Mouse (Mus musculus) heart, adult 18-20 months (tissue): ENCODE measurements around the gene Fam114a1. TPM values are rescaled to one million over a fixed set of nuclear protein-coding genes. Genes with fewer than 3 reads are reported as not detected.

Experiments used
- DNase-seq, 2 experiments: peaks; one replicate each; pipeline ENCODE4 v3.0.0; 2021 to 2022; ENCODE audit warnings: mixed read lengths in 1 of 2
- total RNA-seq, 2 experiments: library from RNA; stranded (reverse); gene quantifications; 2 replicates each; pipeline ENCODE4 v1.2.3; 2021

Gene Fam114a1
- total RNA-seq, 2 experiments from 2014 or later: 12.3 to 15.6 TPM

DNA sequence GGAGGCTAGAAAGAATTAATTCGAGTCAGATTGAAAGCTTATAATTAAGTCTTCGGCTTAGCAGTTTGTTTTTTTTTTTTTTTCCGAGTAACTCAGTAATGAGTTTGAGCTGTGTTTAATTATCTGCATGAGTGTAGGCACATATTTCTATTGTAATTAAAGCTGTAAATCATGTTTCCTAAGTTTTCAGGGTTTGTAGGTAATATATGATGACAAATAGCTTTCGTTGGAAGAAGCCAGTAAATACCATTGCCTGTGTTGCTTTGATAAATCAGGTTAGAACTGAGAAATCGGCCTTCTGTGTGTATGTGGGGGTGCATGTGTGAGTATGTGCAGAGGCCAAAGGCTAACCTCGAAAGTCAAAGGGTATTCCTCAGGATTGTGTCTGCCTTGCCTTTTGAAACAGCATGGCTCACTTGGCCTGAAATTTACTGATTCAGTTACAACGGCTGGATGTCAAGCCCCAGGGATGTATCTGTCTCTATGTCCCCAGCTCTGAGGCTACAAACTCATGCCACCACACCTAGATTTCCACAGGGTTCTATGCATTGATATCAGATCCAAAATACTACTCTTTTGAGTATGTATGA is 34.2 kb downstream of the Fam114a1 start:
- no peak for DNase-seq

DNA sequence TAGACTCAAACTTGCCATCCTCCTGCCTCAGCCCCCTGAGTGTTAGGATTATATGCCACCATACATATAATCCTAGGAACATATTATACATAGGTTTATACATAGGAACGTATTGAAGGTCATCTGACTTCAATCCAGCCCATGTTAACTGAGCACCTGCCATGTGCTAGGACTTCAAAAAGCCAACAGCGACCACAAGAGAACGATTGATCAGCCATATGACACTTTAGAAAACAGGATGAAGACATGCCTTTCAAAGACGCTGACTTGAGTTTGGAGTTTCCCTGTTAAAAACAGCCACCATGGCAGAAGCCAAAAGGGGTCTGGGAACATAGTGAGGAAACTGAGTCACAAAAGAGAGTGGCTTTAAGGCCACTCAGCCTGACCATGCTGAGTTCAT is 35.4 kb downstream of the Fam114a1 start:
- no peak for DNase-seq

DNA sequence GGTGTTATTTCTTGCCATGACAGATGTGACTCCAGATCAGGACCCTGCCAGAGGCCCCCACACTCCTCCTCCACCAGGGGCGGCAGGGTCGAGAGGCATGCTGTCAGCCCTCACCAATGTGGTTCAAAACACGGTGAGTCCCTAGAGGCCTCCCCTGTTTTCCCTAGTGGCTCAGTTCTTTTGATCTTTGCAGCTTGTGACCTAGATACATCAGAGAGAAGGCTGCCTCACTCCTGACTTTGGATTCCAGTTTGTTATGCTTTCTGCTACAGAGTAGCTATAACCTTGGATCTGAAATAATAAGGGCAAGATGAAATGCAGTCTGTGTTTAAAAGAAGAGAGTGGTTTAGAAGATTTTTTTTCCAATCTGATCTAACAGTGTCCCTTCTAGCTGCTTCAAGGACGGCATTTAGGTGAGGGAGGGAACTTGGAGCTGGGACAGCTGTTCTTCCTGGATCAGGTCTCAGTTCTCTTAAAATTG is 36.2 kb downstream of the Fam114a1 start:
- no peak for DNase-seq

DNA sequence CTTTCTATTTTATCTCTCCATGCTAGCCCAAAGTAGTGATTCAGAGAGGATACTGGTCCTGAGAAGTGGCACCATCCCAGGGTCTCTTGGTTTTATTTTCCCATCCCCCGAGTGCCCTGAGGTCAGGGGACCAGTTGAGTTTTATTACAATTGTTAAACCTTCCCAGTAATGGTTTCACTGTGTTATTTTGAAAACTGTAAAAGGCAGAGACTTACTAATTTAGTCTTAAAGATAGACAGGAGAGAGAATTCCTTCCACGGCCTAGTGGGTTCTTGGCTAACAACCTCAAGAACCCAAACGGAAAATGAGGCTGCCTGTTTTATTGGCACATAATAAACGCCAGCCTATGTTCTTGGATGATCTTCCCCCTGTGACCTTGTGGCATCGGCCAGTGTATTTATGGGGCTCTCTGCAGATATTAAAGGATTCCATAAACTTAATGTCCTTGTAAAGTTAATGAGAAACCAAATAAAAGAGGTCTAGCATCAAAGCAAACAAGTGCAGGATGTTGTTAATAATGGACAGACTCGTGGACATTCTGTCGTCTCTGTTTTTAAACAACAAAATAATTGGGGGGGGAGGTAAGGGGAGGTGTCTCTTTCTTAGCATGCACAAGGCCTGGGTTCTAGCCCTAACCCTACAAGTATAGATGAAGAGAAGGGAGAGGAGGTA is 42.2 kb downstream of the Fam114a1 start:
- DNase-seq: no peak

DNA sequence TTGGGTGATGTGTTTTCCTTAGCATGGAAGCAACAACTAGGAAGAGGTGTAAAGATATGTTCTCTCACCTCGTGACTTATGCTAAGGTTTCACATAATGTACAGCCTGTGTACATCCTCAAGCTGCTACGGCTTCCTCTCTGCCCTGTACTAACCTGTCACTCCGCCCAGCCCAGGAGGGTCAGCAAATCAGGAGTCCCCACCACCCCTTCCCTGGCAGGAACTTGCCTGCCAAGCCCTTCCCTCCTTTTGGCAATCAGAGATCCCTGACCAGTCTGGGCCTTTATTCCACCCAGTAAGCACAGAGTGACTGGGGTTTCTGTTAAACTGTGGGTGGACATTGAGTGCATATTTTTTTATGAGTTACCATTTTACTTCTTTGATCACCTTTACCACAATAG is 45.6 kb downstream of the Fam114a1 start:
- DNase-seq: no peak

DNA sequence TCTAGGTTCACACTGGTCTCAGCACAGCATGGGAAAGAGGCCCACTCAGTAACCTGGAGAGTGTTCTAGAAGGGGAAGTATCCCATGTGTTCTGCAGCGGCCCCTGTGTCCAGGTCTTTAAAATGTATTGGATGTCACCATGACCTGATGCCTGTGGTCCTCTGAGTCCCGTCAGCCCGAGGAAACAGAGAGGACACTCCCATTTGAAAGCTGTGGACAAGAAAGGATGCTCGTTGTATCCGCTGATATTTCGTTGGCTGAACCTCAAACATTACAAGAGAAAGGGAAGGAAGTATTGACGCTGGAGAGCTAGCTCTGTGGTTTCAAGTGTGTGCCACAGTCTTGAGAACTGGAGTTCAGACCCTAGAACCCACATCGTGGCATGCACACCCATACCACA is 49.2 kb downstream of the Fam114a1 start:
- DNase-seq: no peak

DNA sequence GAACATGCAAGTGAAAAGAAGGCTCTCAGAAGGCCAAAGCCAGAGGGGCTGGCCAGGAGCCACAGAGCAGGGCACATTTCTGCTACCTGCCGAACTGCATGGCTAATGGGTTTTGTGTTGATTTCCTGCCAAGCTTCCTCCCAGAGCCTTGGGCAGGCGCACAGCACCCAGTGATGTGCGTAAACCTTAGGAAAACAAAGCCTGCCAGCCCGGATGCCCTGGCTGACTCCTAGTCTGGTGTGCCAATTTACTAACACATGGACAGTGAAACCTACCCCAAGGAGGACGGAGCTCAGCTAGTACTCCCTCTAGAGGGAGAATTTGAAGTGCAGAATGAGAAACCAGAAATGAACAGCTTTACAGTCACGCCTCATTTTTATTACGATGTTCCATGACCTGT is 50.0 kb downstream of the Fam114a1 start:
- DNase-seq: no peak

DNA sequence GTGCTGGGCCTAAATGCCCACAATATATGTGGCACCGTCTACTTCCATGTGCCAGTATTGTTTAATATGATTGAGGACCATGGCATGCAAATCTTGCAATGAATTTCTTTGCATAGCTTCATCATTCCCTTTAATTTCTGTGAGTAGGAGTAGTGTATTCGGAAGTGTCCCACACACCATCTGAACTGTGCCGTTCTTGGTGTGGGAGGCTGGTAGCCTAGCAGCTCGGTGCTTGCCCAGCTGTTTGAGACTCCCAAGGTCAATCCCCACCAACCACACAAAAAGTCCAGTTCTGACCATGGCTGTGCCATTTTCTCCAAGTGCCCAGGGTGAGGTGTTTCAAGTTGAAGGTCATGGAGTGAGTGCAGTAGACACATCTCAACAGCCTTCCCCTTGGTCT is 52.1 kb downstream of the Fam114a1 start:
- no peak for DNase-seq

DNA sequence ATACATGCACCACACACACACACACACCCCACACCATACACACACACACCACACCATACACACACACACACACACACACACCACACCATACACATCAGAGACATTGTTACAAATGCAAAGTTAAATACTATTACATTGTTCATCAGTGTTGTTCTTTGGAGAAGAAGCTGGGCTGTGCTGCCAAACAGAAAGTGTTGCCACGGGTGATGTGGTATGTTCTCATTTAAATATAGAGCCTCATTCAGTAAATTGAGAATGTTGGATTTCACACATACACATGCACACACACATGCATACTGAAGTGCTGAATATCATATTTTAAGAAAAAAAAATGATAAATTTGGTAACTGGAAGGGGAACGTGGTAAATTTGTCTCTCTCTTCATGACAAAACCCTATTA is 54.8 kb downstream of the Fam114a1 start:
- DNase-seq: no peak

DNA sequence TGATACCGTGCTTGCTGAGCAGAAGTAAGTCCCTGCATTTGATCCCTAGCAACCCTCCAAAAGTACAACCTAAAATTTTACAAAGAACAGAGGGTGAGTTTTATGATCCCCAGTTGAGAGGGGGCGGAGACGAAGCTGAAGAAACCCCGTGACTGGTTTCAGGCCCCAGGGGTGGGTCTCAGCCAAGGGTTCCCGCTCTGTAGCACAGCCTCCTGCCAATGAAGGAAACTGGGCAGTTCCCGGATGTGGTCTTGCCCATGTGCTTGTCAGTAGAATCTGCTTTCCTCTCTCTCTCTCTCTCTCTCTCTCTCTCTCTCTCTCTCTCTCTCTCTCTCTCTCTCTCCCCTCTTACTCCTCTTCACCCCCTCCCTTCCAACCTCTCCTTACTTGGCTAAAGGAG is 56.0 kb downstream of the Fam114a1 start:
- DNase-seq: no peak

DNA sequence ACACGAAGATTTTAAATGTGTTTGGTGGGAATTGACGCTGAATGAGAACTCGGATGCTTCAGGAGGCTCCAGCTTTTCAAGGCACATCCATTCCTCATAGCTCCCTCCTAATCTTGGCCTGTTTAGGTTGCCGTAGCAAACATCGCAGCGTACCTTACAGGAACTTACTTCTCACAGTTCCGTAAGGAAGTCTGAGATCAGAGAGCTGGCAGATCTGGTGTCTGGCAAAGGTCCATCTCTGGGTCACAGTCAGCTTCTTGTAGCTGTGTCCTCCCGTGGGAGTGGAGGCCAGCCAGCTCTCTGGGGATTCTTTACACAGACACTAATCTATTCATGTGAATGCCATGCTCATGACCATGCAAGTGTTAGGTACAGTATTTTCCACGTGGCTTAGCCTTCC is 56.9 kb downstream of the Fam114a1 start:
- DNase-seq: no peak

DNA sequence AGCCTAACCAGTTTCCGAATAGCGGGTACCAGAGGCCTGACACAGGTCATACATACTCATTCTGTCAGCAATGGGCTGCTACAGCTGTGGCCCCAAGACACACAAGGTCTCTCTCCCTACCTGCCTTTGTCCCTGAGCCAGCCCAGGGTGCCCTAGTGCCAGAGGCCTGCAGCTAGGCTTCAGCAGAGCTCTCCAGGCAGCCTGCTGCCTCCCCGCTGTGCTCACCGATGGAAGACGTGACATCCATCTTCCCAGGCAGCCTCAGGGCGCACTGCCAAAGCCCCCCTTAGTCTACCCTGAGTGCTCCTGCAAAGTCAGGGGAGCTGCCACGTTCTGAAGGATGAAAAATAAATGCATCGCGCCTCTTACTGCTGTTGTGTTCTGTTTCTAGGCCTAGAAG is 58.1 kb downstream of the Fam114a1 start:
- no peak for DNase-seq

DNA sequence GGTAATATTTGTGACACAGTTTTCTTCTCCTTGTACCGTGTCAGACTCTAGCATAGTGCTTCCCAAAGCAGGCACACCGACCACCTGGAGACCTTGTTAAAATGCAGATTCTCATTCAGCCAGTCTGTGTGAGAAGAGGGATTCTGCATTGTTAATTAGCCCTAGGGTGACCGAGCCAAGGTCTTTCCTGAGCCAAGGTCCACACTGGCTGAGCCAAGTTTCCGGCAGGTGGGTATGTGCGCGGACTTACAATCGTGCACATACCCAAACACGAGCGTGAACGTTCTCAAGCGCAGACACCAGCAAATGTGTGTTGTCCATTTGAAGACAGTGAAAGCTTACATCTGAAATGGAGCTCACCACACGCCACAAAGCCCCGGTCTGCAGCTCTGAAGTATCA is 66.7 kb downstream of the Fam114a1 start:
- peak; percentile 39 for DNase-seq

DNA sequence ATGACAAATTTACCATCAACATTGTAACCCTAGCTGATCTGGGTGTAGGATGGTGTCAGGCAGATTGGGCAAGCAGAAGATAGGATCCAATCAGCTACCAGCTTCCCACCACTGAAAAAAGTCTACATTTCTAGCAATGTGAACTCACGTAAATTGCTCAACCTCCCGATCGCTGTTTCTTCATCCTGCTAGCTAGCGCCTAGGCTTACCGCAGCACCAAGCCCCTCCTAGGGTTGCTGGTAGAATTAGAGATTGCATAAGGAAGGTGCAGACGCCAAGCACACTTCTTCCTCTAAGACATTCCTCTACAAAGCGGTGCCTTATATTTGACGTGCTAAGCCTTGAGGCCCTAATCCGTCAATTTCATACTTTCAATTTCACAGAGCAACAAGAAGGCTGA is 68.4 kb downstream of the Fam114a1 start:
- DNase-seq: peak in 1 of 2 experiments; percentile 14

DNA sequence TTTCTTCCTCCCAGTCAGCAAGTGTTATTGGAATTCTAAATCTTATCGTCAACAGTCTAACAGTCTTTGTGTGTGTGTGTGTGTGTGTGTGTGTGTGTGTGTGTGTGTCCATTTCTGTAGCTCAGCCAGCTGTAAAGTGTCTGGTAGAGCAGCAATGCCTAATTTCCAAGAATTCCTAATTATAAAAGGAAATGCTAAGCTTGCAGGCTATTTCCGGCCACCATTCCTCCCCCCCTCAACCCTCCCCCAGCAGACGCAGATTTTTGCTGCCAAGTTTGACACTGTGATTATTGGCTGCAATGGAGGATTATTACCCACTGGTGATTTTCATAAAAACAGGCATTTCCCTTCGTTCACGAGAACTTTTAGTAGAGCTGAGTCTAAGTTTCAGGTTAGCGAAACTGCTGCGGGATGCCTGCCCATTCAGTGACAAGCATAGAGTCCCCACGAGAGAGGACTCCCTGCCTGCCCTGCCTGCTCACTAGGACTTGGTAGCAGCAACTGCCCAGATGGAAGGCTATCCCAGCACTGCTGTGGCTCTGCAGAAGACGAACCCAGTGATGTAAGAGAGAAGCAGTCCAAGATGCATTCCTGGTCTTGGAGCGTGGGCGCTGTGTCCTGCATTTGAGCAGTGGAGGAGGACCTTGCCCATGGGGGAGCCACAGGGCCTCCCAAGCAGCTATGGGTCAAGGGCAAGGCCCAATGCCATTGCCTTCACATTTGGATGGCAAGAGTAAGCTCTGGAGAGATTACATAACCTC is 69.1 kb downstream of the Fam114a1 start:
- DNase-seq: peak; percentile 39 to 54

DNA sequence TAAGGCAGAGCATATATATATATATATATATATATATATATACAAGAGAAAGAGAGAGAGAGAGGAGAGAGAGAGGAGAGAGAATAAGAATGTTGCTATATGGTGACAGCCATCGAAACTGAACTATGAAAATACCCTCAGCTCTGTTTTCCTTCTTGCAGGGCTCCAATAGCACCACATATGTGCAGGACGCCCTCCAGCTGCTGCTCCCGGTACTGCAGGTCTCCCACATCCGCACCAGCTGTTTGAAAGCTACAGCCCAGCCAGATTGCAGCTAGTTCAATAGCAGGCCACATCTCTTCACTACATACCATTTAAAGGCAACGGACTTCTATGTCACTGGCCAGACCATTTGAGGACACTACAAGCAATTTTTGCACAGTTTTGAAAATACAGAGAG is 70.6 kb downstream of the Fam114a1 start:
- peak in 1 of 2 experiments; percentile 24 for DNase-seq

DNA sequence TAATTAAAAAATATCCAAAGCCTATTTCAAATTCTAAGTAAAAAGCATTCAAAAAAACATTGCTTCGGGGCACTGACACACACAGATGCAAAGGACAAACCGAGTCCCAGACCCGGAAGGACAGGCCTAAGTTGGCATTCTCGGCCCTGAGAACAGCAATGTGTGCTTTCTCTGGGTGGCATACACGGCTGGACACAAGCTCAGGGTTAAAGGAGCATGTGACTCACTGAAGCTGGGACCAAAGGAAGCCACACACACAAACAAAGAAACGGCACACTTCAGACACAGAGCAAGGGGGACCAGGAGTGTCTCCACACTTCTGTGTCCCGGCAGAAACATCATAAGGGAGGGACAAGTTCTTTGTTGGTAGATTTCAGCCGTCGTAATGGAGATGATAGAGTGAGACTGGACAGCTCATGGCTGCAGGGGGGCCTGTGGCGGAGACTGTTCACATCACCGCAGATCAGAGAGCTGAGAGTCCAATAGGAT is 73.6 kb downstream of the Fam114a1 start:
- DNase-seq: no peak

DNA sequence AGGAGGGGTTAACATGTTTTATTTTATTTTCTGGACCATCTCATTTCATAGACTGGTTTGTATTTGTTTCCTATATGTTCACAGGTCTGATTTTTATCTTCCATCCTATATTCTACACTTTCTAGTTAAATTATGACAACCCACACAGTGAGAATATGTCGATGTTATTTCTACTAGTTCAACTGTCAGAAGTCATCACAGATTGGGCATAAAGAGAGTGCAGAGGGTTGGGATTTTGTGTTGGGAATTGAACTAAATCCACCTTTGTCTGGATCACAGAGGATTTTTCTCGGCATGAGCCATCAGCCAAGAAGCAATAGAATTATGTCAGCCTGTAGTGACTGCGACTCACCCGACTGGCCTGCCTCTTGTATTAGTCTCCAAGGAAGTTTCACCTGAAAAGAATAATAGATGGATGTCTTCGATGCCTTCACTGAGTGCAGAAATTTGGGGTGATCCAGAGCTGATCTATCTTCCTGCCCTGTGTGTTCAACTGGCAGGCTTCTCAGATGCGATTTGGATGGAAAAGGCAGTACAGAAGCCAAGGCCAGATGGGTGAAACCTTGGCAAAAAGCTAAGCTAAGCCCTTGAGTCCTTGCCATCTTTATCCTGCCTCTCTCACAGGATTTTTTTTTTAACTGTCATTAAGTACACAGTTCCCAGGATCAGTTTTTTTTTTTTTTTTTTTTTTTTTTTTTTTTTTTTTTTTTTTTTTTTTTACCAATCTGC is 75.9 kb downstream of the Fam114a1 start:
- DNase-seq: no peak

DNA sequence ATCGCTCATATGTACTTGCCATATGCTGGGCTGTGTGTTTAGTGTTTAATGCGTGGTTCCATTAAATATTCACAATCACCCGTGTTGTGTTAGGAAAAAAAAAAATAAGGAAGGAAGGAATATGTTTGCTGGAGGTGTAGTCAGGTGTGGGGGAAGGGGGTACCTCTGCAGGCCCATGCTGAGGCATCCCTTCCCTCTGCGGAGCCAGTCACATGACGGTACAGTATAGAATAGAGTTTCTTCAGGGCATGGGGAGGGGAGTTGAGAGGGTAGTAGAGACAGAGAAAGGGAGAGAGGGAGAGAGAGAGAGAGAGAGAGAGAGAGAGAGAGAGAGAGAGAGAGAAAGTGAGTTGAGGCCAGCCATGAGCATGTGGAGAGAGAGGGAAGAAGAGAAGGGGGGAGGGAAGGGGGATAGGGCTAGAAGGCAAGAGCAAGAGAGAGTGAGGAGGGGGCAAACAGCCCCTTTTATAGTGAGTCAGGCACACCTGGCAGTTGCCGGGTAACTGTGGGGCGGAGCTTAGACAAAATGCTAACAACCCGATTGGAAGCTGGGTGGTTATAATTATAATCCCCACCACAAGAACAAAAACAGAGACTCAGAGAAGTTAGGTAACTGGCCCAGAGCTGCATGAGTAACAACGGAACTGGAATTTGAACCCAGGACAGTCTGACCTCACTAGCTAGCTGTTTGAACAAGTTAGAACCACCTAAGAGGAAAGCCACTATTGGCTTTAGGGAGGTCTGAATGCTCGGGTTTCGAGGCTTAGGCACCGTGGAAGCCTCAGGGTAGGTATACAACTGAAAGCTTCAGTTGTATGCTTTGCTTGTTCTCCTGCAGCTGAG is 76.8 kb downstream of the Fam114a1 start:
- DNase-seq: no peak

DNA sequence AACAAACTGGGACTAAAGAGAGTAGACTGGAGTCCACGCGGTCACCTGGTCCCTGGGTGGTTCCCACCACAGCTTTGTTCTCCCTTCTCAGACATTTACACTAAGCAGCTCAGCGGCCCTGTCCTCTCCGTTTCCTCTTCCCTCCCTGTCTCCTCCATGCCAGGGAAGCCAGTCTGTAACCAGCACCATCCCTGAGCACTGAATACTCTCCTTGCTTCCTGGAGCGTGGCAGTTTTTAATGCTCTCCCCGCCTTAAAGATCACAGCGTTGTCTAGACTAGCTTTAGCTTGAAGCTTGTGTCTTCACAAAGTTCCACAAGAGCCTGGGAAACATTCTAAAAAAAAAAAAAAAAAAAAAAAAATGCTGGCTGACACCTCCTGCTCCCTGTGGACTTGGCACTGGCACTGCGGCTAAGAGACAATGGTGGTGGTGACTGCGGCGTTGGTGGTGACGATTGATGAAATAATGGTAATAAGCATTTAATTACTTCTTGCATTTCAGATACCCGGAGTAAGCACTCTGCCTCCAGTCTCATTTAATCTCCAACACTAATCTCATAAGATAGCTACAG is 77.5 kb downstream of the Fam114a1 start:
- no peak for DNase-seq

DNA sequence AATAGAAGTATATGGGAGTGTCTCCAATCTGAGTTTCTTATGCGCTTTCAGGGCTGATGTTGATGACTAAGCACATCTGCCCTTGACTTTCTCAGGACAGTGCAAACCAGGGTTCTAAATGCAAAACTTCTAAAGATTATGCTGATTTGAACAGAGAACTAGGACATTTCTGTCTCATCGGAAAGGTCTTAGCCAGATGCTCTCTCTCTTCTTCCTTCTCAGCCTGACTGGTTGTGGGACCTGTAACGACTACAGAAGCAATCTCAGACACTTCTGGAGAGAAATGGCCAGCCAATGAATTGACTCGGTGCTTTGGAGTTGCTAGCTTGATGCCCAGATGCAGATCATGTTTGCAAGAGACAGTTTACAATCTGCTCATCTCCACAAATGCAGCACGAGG is 80.0 kb downstream of the Fam114a1 start:
- DNase-seq: no peak
